Mouse (Mus musculus) left cerebral cortex, postnatal 4 days (tissue): Measurements from ENCODE around the gene Cdh4. TPM values are rescaled to one million over a fixed set of nuclear protein-coding genes. Genes with fewer than 3 reads are reported as not detected.

ENCODE experiments used
- DNase-seq: peaks from one replicate; pipeline ENCODE4 v3.0.0-alpha.2; 2022
- intact Hi-C: fragments of 180-260 bp; cut with DNase I; formaldehyde crosslinking; loops from one replicate; pipeline ENCODE4 v1.15.1; 2025
- total RNA-seq, 2 experiments: library from RNA; stranded (reverse); gene quantifications; 2 replicates each; pipeline ENCODE4 v1.2.3; 2021

Gene Cdh4
- total RNA-seq, 2 experiments from 2014 or later, result 50.4 to 61.7 TPM

DNA sequence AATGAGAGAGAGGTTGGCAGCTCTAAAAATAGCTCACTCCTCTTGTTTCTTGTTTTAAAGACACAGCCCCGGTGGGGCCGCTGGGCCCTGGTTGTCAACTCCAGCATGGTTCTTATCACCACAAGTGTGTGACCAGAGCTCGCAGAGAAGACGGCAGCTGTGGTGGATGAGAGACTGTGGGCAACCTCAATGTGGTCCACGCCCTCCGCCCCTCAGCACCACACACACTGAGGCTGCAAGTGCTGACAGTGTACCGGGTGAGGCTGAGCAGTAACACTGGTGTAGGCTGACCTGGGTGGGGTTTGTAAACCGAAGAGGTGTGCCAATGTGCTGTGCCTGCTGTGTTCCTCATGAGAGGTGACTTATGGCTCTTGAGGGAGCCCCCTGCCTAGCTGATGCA, 327.7 kb downstream of the Cdh4 start:
- intact Hi-C loops, result no loop called here

DNA sequence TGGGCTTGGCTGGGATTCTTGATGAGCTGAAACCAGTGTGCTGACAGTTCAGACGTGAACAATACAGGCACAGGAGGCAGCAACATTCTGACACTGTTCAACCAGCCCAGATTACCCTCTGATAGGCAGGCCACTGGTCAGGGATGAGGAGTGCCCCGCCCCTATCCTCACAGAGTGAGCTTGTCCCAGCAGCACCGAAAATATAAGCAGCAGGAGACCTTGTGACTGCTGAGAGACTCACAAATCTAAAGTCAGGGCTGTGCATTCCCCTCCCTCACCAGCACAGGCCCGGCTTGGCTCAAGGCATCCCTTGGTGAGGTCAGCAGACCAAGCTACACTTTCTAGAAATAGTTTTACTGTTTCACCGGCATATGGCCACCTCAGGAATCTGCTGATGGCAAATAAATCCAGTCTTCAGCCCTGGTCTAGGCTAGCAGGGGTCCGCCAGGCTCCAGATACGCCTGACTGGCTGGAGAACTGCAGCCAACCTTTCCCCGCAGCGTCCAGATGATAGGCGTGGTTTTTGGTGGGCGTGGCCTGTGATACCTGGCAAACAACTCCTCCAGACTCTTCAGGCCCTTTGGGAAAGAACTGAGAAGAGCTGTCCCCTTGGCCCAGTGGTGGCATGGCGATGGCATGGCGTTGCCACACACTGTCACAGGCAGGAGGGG, 332.3 kb downstream of the Cdh4 start:
- peak; percentile 49 for DNase-seq
- intact Hi-C loops, result no loop called here

More for the DNA sequence above, 327.7 kb downstream of the Cdh4 start:
- DNase-seq, result no peak

DNA sequence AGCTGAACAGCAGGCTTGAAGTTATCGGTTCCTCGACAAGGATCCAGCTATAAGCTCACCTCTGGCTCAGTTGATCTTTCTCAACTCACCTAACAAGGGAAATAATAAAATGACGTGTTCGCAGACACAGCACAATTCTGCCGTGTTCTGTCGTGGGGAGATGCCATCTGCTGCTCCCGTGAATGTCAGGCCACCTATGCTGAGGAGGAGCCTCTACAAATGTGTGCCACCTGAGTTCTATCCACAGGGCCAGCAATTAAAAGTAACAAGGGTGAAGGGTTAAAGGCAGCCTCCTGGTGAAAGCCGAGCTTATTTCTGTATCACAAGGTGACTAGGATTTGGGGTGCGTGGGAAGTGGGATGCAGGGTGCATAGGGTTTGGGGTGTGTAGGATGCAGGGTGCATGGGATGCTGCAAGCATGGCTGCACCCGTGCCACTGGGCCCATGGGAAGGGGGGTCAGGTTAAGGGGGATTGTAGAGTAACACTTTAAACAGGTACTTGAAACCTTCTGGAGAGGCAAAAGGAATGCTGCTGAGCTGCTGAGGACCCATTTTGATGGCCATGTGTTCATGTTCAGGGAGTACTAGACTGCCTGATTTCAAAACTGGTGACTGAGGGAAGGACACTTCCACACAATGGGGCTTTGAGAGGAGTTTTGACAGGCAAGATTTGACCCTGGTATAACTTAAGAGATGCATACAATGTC, 333.9 kb downstream of the Cdh4 start:
- intact Hi-C loops, result no loop called here
- no peak for DNase-seq

DNA sequence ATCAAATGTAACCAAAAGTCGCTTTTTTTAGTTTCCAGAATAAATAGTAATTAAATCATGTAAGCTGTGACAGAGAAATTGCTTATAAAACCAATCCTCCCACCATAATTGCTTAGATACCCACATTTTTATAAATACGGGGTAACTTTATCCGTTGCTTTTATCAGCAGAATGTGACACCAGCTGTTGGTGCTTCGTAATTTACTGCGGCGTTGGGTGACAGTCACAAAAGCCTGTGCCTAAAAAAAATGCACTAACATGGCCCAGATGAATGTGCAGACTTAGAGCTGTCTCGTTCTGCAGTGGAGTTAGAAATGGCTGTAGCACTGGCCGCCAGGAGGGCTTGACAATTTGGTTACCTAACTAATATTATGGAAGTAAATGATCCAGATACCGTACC, 337.0 kb downstream of the Cdh4 start:
- intact Hi-C loops, result no loop called here
- no peak for DNase-seq

DNA sequence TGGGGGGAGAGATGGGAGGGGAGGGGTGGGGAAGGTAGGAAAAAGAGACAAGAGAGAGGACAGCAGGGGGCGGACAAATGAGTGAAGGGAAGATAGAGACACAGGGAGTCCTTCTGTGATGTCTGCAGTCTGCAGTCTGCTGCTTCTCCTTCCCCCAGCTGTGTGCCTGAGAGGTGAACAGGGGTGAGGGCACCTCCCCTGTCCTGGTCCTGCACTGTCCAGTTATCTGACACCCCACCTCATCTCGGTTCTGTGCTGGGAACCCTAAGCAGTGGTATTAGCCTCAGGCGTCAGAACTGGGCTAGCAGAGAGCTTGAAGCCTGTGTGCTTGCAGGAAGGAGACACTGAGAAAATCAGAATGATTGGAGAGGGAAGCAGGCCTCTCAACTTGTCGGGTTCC, 338.7 kb downstream of the Cdh4 start:
- intact Hi-C loops, result no loop called here

DNA sequence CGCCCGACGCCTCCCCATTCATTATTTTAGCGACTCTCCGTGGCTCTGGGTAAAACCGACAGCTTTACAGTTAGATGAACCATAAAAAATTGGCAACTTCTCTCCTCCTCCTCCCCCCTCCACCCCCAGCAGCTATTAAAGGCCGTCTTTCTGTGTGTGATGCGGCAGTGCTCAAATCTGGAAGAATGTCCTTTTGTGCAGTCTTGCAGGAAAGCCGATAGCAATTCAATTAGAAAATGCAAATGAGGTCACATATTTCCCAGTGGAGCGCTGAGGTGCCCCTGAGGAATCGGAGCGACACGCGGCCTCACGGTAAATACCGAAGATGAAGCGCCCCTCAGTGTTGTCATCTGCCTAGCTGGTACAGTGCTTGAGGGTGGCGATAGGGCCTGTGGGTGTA, 345.0 kb downstream of the Cdh4 start:
- intact Hi-C loops, result no loop called here
- peak; percentile 47 for DNase-seq

More for the DNA sequence above, 338.7 kb downstream of the Cdh4 start:
- DNase-seq, result no peak

DNA sequence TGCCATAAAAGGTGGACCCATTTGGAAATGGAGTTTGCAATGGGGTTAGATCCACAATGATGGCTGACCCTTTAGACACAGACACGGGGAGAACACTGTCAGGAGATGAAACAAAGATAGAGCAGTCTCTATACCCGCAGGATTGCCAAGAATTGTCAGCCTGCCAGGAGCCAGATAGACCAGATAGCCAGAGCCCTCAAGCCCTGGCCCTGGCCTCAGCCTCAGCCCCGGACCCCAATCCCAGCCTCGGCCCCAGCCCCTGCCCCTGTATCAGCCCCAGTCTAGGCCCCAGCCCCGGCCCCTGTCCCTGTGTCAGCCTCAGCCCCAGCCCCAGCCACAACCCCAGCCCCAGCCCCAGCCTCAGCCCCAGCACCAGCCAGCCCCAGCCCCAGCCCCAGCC, 345.6 kb downstream of the Cdh4 start:
- DNase-seq, result peak; percentile 55
- intact Hi-C loops, result no loop called here

DNA sequence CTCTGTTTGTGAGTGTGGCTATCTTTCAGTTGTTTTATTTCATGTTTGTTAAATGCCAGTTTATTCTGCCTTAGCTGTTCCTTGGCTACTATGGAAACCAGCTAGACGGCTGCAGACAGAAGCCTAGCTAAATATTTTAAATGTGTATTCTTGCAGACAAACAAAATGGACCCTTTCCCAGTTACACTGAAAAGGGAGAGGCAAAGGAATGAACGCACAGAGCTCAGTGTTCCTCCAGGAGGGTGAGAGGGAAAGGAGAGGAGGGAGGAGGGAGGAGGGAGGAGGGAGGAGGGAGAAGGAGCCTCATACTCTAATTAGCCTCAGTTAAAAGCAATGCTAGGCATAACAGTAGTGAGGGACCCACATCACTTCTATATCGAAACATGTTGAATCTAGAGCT, 348.5 kb downstream of the Cdh4 start:
- intact Hi-C loops, result no loop called here

DNA sequence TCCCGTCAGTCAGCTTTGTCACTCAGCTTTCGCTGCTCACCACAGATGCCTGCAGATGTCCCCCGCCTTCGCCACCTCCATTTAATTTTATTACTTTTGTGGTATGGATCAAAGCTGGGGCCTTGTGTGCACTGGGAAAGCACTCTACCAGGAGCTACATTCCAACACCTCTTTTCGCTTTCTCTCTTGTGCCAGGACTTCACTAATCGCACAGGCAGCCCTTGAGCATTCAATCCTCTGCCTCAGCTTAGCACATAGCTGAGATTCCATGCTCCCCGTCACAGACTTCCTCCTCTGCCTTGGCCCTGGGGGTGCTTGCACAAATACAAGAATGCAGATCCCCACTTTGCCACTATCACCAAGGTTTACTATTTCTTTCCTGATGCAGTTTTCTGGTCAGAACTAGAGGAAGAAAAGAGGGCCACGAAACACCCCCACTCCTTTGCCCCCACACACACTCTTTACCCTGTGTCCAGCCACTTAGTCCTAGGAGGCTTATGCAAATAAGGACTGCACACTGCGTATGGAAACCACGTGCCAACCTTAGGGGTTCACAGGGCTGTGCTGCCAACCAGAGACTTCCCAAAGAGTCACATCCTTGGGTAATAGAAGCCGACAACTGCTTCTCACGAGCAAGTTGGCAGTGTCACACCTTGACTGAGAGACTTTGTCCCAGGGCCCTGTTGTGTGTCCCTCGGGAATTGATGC, 350.3 kb downstream of the Cdh4 start:
- intact Hi-C loops, result no loop called here
- no peak for DNase-seq

More for the DNA sequence above, 348.5 kb downstream of the Cdh4 start:
- DNase-seq, result no peak

DNA sequence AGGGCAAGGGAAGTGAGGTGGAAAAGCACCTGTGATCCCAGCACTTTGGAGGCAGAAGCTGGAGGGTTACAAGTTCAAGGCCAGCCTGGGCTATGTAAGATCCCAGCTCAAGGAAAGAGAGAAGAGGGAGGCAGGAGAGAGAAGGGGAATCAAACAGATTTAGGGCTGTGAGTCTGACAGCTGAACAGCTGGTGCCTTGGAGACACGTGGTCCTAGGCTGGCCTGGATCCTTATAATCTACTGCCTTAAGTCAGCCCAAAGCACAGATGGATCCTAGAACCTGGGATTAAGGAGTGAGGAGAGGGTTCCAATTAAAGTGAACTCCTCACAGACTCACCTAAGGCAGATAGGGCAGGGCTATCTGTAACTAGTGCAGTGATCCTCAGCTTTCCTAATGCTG, 352.1 kb downstream of the Cdh4 start:
- no peak for DNase-seq

DNA sequence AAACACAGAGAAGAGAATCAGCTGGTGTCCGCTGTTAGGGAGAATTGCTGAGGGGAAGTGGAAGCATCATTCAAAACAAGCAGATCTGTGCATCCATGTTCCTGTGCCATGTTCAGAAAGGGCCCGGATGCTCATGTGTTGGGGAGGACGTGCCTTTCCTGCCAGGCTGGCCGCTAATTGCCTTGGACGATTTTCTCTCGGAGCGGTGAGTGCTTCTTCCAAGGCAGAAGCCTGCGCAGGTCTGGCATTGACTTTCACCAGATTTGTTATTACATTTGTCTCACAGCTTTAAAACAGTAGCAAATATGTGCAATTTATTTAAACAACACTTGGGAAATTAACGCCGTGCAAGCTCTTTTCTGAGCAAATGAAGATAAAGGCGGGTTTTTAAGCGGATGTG, 353.2 kb downstream of the Cdh4 start:
- DNase-seq, result no peak
- intact Hi-C loops, result no loop called here

More for the DNA sequence above, 352.1 kb downstream of the Cdh4 start:
- intact Hi-C loops, result no loop called here

DNA sequence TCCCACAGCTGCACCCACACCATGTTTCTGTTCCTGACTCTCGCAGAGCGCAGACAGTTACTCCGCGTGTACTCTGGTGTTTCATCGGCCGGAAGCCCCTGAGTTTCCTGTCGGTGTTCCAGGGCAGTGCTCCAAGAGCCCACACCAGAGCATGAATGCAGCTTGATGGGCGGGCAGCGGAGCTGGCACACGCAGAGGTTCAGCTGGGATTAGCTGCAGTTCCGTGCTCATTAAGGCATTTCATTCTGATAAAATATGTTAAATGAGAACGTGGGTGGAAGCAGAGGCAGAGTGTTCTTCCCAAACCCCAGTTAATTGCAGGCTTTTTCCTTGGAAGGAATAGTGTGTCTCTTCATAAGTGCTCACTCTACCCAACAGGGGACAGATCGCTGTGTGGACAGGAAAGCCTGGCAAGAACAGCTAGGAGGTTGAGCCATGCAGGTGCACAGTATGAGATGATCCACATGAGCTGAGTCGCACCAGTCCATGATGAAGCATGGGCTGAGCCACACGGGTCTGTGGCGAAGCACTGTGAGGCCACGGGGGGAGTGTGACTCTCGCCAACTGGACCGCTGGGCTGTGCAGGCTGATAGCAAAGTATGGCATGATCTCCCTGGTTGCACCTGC, 357.8 kb downstream of the Cdh4 start:
- intact Hi-C loops, result no loop called here
- DNase-seq, result peak; percentile 86

DNA sequence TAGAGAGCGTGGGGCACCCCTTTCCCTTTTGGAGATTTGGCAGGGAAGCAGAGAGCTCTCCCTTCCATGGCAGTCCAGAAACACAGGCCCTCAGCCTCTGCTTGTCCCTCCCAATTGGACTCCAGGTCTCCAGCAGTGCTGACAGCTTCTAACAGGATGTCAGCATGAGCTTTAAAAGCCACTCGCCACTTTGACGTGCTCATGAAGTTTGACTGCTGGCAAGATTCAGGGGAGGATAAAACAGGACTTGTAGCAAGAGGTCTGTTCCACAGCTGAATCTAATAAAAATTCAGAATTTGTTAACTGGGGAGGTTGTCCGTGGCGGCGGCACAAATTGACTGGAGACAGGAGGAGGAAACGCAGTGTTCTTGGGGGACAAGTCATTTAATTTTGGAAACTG, 358.8 kb downstream of the Cdh4 start:
- DNase-seq, result no peak
- intact Hi-C loops, result no loop called here

DNA sequence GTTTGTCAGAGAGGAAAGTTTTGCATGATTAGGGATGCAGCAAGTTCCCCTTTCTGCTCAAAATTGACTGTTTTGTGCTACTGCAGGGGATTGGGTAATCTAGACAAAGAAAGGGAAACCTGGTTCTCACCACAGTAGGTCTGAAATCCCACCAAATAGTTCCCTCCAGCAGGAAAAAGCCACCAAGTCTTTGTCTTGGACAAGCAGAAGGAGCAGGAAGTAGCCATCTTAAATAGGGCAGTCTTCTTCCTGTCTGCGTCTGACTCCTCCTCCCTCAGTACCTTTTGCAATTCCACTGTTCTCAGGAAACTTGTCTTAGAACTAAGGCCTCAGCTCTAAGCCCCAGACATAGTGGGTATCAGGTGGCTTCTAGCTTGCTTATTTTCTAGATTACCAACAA, 360.2 kb downstream of the Cdh4 start:
- DNase-seq, result no peak
- intact Hi-C loops, result no loop called here

DNA sequence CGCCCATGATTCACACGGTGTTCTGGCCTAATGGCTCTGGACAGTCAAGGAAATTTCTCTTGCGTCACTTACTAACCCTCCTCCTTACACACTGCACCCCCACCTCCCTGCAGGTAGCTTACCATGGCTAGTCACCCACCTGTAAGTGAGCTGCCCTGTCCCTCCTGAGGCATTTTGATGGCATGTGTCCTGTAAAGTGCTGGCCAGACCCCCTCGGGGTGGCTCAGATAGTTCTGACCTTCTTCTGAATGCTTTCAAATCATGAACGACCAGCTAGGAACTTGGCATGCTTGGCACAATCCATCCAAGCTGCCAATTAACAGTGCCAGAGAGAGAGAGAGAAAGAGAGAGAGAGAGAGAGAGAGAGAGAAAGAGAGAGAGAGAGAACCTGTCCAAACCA, 368.9 kb downstream of the Cdh4 start:
- intact Hi-C loops, result no loop called here
- DNase-seq, result no peak

DNA sequence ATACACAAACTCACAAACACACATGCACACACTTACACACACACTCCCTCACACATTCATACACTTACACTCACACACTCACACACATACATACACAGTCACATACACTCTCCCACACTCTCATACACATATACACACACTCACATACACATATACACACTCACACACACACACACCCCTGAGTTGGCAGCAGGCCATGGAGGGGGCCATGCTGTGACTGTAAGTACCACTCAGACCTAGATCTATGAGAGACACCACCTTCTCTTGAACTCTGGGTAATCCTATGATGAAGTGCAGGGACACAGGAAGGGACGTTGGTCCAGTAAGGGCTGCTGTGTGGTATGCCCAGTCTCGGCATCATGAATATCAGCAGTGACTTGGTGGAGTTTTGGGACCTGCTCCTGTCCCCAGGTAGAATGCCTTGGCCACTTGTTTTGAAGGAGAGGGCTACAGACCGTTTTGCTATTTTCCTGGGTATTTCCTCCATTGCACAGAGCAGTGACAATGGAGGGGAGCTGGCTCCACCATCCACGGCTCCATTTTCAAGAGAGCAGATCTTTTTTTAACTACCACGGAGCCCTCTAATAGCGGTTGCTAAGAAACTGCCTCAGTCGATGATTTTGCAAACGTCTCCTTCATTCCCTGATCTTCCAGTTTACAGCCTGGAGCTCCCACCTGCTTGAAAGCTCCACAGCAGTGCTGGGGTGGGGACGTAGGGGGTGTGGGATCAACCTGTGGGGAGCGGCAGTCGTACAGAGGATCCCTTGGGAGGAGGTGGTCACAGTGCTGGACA, 371.0 kb downstream of the Cdh4 start:
- intact Hi-C loops, result no loop called here
- DNase-seq, result no peak

DNA sequence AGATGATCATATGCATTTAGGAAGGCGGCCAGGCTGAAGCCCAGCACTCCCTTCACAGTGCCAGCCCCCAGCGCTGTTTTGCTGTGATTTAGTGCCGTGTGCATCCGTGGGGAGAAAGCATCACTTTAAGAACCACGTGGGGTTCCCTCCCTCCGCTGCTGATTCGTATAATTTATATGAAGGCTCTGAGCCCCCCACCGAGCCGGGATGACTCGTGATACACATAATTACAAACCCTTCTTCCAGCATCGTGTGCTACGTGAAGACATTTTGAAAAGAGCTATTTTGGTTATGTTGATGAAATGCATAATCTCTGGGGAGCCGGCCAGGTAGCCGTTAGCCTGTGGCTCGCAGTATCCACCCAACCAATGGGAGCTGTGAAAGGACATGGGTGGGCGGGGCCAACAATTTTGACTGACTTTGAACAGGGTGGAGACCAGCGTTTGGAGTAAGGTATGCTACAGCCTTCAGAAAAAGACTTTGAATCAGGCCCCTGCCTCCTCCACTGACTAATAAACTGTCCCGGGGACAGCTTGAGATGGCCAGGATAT, 382.6 kb downstream of the Cdh4 start:
- intact Hi-C loops, result no loop called here
- no peak for DNase-seq

DNA sequence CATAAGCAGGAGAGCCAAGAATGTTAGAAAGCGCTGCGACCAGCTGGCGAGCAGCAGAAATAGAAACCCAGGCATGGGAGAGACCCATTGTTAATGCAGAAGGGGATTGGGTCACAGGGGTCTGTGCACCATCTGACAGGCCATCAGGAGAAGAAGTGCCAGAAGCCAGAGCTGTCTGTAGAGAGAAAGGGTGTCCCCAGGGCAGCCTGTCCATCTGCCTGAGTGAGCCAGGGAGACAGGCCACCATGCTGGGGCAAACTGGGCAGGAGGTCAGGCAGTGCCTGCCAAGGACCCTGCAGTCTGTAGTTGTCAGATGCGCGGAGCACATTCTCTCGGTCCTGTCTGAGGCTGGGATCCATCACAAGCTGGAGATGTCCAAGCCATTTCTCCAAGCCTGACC, 386.7 kb downstream of the Cdh4 start:
- intact Hi-C loops, result no loop called here
- peak; percentile 73 for DNase-seq

DNA sequence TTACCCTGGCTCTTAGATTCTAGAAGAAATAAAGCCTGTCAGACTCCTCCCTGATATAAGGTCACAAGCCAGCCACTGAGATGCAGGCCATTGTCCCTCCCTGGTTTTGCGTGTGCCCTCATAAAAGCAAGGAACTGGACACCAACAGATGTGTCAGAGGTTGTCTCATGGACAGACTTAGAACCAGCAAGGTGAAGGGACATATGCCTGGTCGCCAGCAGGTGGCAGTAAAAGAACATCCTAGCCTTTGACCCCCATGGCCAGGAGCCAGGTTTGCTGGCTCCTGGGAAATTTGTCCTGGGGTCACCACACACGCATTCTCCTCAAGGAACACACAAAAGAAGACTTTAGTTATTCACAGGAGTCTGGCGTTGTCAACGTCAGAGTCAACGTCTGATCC, 387.7 kb downstream of the Cdh4 start:
- intact Hi-C loops, result no loop called here
- peak; percentile 41 for DNase-seq

DNA sequence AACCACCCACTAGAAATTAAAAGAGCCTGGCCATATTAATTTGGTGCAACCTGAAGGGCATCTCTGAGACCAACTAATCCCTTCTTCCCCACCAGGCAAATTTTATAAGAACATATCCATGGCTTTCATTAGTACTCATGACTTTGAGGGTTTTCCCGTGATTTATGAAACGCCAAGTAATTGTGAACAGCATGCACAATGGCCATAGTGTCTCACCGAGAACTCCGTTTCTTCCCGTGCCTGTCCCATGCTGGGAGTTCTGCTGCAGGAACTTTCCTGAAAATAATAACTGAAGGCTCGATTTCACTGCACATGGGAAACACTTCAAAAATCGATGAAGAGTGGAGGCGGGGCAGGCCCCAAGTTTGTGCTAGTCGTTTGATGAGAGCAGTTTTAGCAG, 392.7 kb downstream of the Cdh4 start:
- intact Hi-C loops, result no loop called here
- DNase-seq, result no peak
